Comparison of ENCODE assay signal across 25 mouse cellular contexts in the genomic region with DNA sequence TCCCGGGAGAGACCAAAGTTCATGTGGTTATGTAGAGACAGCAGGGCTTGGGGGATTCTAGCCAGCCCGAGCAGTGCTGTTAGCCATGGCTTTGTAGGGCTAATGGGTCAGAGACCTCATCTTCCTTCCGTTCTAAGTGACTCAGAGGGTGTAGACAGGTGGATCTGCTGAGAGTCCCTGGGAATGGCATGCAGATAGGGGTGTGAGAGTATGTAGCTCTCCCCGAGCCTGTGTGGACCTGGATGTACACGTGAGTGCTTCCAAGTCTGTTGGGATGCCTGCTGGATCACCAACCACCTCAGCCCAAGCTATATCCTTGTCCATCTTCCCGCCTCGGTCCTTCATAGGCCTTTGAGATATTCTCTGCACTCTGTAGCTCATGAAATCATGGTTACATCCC. TPM values are rescaled to one million over a fixed set of nuclear protein-coding genes. Genes with fewer than 3 reads are reported as not detected.
"Had no signal": no experiment of that assay in that cellular context is flagged by ENCODE, and none has a peak within 500 bp of the region (broad histone marks: within the 10 kb centered on the region; RNA-seq: fewer than 3 reads in every experiment).

No protein-coding gene starts in this region.

- H3K9me3 ChIP-seq: liver, embryonic 13.5 days; neural tube, embryonic 12.5 days; neural tube, embryonic 15.5 days had no signal

- H3K36me3 ChIP-seq: liver, embryonic 13.5 days; neural tube, embryonic 12.5 days; neural tube, embryonic 15.5 days had no signal

- DNase-seq: kidney, adult 2 months; kidney, postnatal 25 days; layer of hippocampus, postnatal 36 days; liver, embryonic 13.5 days; lung, adult 2 months; lung, postnatal 14 days; lung, postnatal 4 days; right cerebral cortex, postnatal 25 days; thymus, adult 18-20 months; thymus, postnatal 36 days had no signal

- H3K4me3 ChIP-seq: left cerebral cortex, adult 2 months; liver, embryonic 13.5 days; neural tube, embryonic 12.5 days; neural tube, embryonic 15.5 days had no signal

- H3K27ac ChIP-seq: kidney, postnatal 0 days; left cerebral cortex, adult 2 months; liver, embryonic 13.5 days; neural tube, embryonic 12.5 days; neural tube, embryonic 15.5 days had no signal

RNA-seq across cellular contexts. Expression of a gene that starts 2.3 kb away (rescaled TPM):
- total RNA-seq: left cerebral cortex, postnatal 36 days; liver, adult 2 months; megakaryocyte-erythroid progenitor cell, adult 5-6 weeks had no signal
- polyA plus RNA-seq: liver, adult 2 months; neural tube, embryonic 15.5 days had no signal

RNA-seq across cellular contexts. Expression of a gene that starts 14.5 kb away (rescaled TPM):
- total RNA-seq: megakaryocyte progenitor cell, adult 5-6 weeks; megakaryocyte-erythroid progenitor cell, adult 5-6 weeks had no signal

RNA-seq across cellular contexts. Expression of a gene that starts 25.5 kb away (rescaled TPM):
- total RNA-seq: layer of hippocampus, adult 8-10 months; layer of hippocampus, postnatal 10 days; left cerebral cortex, adult 2 months; left cerebral cortex, postnatal 10 days; left cerebral cortex, postnatal 36 days; liver, adult 2 months; megakaryocyte progenitor cell, adult 5-6 weeks; megakaryocyte-erythroid progenitor cell, adult 5-6 weeks; midbrain, postnatal 0 days had no signal
- polyA plus RNA-seq: liver, adult 2 months; liver, embryonic 13.5 days; midbrain, embryonic 14.5 days; midbrain, postnatal 0 days; neural tube, embryonic 12.5 days; neural tube, embryonic 15.5 days; spleen, adult 2 months; testis, adult 2 months had no signal

RNA-seq across cellular contexts. Expression of a gene that starts 29.6 kb away (rescaled TPM):
- total RNA-seq: layer of hippocampus, adult 8-10 months; layer of hippocampus, postnatal 10 days; layer of hippocampus, postnatal 36 days; left cerebral cortex, postnatal 10 days; left cerebral cortex, postnatal 36 days; liver, adult 2 months; megakaryocyte progenitor cell, adult 5-6 weeks; megakaryocyte-erythroid progenitor cell, adult 5-6 weeks had no signal
- polyA plus RNA-seq: liver, adult 2 months; midbrain, embryonic 14.5 days; spleen, adult 2 months had no signal
